Mouse (Mus musculus): ENCODE measurements at regions not wholly inside any gene's neighbourhood (a gene's known extent, or its start where the extent isn't known, plus 50 kb on each side); places are given as distances from the start of the nearest gene placed in this dataset.

GRCm38 (mm10) chrX:99280543-99280942, 144.6 kb downstream of the Efnb1 start:
- no peak for ATAC-seq
- Histone ChIP-seq H3K27me3 (replicated peaks; ENCODE audit: insufficient read depth, low read length) (0 out of 2 replicates have a peak, but pooled peaks cover 3% of the 10 kb centered on the region), H3K9me3 (ENCODE audit: low read length) (no peaks in the 10 kb centered on the region), H3K36me3 (ENCODE audit: insufficient read depth, low read length) (no peaks in the 10 kb centered on the region), H3K4me1 (ENCODE audit: insufficient read depth, low read depth, low read length) (no peaks in the 10 kb centered on the region), H3K27ac (ENCODE audit: low read length) (no peak overlapping the region), H3K4me2 (replicated peaks; ENCODE audit: low read depth, low read length) (no peak overlapping the region), H3K9ac (replicated peaks; ENCODE audit: low read depth) (no peak overlapping the region), H3K4me3 (ENCODE audit: low read depth, low read length) (no peak overlapping the region)
- 64% methylated on average over 5 of the region's 5 CpGs for WGBS
- DNase-seq (ENCODE audit: low spot score), result no peak
- TF ChIP-seq EP300 (IDR thresholded peaks at IDR 0.05), result no peak

DNA sequence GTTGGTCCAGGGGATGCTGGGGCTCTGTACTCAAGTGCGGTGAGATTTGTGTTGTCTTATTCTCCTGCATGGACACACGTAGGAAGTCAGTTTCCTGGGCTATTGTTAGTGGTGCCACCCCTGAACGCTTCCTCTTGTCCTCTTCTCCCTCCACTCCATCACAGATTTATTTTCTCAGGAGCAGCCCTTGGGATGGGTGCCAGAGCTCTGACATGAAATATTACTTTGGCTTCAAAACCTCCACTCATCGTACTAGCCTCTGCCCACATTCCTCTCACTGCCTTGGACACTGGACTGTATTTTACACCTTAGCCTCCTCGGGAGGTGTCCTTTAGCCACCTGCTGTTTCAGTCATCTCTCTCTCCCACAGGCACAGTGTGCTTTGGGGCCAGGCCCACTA, 139.6 kb downstream of the Efnb1 start:
- DNase-seq (ENCODE audit: low spot score), result no peak
- Histone ChIP-seq H3K27ac (ENCODE audit: low read length) (no peak overlapping the region), H3K9ac (replicated peaks; ENCODE audit: low read depth) (no peak overlapping the region), H3K4me3 (ENCODE audit: low read depth, low read length) (no peak overlapping the region), H3K36me3 (ENCODE audit: insufficient read depth, low read length) (no peaks in the 10 kb centered on the region), H3K27me3 (replicated peaks; ENCODE audit: insufficient read depth, low read length) (0 out of 2 replicates have a peak, but pooled peaks cover 3% of the 10 kb centered on the region), H3K4me1 (ENCODE audit: insufficient read depth, low read depth, low read length) (no peaks in the 10 kb centered on the region), H3K4me2 (replicated peaks; ENCODE audit: low read depth, low read length) (no peak overlapping the region), H3K9me3 (ENCODE audit: low read length) (no peaks in the 10 kb centered on the region)
- no peak for ATAC-seq
- WGBS, result 47% methylated on average over 5 of the region's 5 CpGs
- TF ChIP-seq CTCF (IDR thresholded peaks at IDR 0.05) (no peak), EP300 (IDR thresholded peaks at IDR 0.05) (no peak)

GRCm38 (mm10) chrX:99271908-99272307, 136.0 kb downstream of the Efnb1 start:
- no peaks in the 10 kb centered on the region for H3K36me3 ChIP-seq (ENCODE audit: insufficient read depth, low read length)
- TF ChIP-seq CTCF (IDR thresholded peaks at IDR 0.05) (no peak), EP300 (IDR thresholded peaks at IDR 0.05) (no peak)
- H3K4me2 ChIP-seq (replicated peaks; ENCODE audit: low read depth, low read length), result no peak overlapping the region
- H3K4me1 ChIP-seq (ENCODE audit: insufficient read depth, low read depth, low read length), result no peaks in the 10 kb centered on the region
- ATAC-seq (no peak), DNase-seq (ENCODE audit: low spot score) (no peak)
- H3K27me3 ChIP-seq (replicated peaks; ENCODE audit: insufficient read depth, low read length), result no peaks in the 10 kb centered on the region
- 60% methylated on average over 3 of the region's 3 CpGs for WGBS
- H3K9ac ChIP-seq (replicated peaks; ENCODE audit: low read depth), result no peak overlapping the region
- no peak overlapping the region for H3K27ac ChIP-seq (ENCODE audit: low read length)
- no peak overlapping the region for H3K4me3 ChIP-seq (ENCODE audit: low read depth, low read length)
- no peaks in the 10 kb centered on the region for H3K9me3 ChIP-seq (ENCODE audit: low read length)

GRCm38 (mm10) chrX:99249038-99249607, 113.2 kb downstream of the Efnb1 start:
- no peaks in the 10 kb centered on the region; the same call in 1 of the 2 replicates for H3K27me3 ChIP-seq (replicated peaks; ENCODE audit: insufficient read depth, low read length)
- H3K4me2 ChIP-seq (replicated peaks; ENCODE audit: low read depth, low read length), result no peak overlapping the region
- no peaks in the 10 kb centered on the region for H3K9me3 ChIP-seq (ENCODE audit: low read length)
- no peak overlapping the region for H3K9ac ChIP-seq (replicated peaks; ENCODE audit: low read depth)
- WGBS, result 79% methylated on average over 5 of the region's 5 CpGs
- no peaks in the 10 kb centered on the region for H3K36me3 ChIP-seq (ENCODE audit: insufficient read depth, low read length)
- no peak for DNase-seq (ENCODE audit: low spot score)
- no peak overlapping the region for H3K4me3 ChIP-seq (ENCODE audit: low read depth, low read length)
- H3K27ac ChIP-seq (ENCODE audit: low read length), result no peak overlapping the region
- no peak for TF ChIP-seq EP300 (IDR thresholded peaks at IDR 0.05)
- no peak for TF ChIP-seq CTCF (IDR thresholded peaks at IDR 0.05)
- H3K4me1 ChIP-seq (ENCODE audit: insufficient read depth, low read depth, low read length), result no peaks in the 10 kb centered on the region
- no peak for ATAC-seq

- Histone ChIP-seq H3K4me2 (replicated peaks; ENCODE audit: low read depth, low read length) (no peak overlapping the region), H3K36me3 (ENCODE audit: insufficient read depth, low read length) (no peaks in the 10 kb centered on the region), H3K27ac (ENCODE audit: low read length) (no peak overlapping the region), H3K9ac (replicated peaks; ENCODE audit: low read depth) (no peak overlapping the region), H3K9me3 (ENCODE audit: low read length) (no peaks in the 10 kb centered on the region), H3K4me1 (ENCODE audit: insufficient read depth, low read depth, low read length) (no peaks in the 10 kb centered on the region), H3K4me3 (ENCODE audit: low read depth, low read length) (no peak overlapping the region), H3K27me3 (replicated peaks; ENCODE audit: insufficient read depth, low read length) (no peaks in the 10 kb centered on the region; the same call in 1 of the 2 replicates)
- DNase-seq (ENCODE audit: low spot score) (no peak), ATAC-seq (no peak)
- TF ChIP-seq EP300 (IDR thresholded peaks at IDR 0.05) (no peak), CTCF (IDR thresholded peaks at IDR 0.05) (no peak)
- WGBS, result 84% methylated on average over 5 of the region's 5 CpGs
Measured at GRCm38 (mm10) chrX:99248181-99248580, 112.3 kb downstream of the Efnb1 start.

DNA sequence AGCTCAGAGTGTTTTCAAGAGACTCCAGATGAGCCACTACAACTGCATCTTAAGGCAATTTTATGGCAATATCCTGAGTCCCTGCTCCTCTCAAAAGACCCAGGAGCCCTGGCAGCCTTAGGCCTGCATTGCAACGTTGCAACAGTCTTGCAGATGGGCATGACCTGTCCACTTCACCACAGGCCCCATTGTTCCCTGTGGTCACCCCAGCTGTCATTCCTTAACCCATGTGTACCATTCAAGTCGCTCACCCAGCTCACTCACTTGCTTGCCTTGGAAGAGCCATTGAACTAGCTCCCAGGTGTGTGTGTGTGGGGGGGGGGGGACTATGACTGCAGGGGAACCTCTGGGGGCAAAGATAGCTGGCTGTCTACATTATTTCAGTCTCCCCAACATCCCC, 110.8 kb downstream of the Efnb1 start:
- H3K36me3 ChIP-seq (ENCODE audit: insufficient read depth, low read length), result no peaks in the 10 kb centered on the region
- no peak for TF ChIP-seq EP300 (IDR thresholded peaks at IDR 0.05)
- TF ChIP-seq CTCF (IDR thresholded peaks at IDR 0.05), result no peak
- no peaks in the 10 kb centered on the region; the same call in 1 of the 2 replicates for H3K27me3 ChIP-seq (replicated peaks; ENCODE audit: insufficient read depth, low read length)
- ATAC-seq (no peak), DNase-seq (ENCODE audit: low spot score) (no peak)
- no peak overlapping the region for H3K27ac ChIP-seq (ENCODE audit: low read length)
- no peaks in the 10 kb centered on the region for H3K4me1 ChIP-seq (ENCODE audit: insufficient read depth, low read depth, low read length)
- no peak overlapping the region for H3K4me3 ChIP-seq (ENCODE audit: low read depth, low read length)
- H3K4me2 ChIP-seq (replicated peaks; ENCODE audit: low read depth, low read length), result no peak overlapping the region
- no peak overlapping the region for H3K9ac ChIP-seq (replicated peaks; ENCODE audit: low read depth)
- WGBS, result 61% methylated on average over 2 of the region's 2 CpGs
- H3K9me3 ChIP-seq (ENCODE audit: low read length), result no peaks in the 10 kb centered on the region

GRCm38 (mm10) chrX:99246051-99246450, 110.1 kb downstream of the Efnb1 start:
- Histone ChIP-seq H3K27me3 (replicated peaks; ENCODE audit: insufficient read depth, low read length) (no peaks in the 10 kb centered on the region; the same call in 1 of the 2 replicates), H3K36me3 (ENCODE audit: insufficient read depth, low read length) (no peaks in the 10 kb centered on the region), H3K4me1 (ENCODE audit: insufficient read depth, low read depth, low read length) (no peaks in the 10 kb centered on the region), H3K9ac (replicated peaks; ENCODE audit: low read depth) (no peak overlapping the region), H3K9me3 (ENCODE audit: low read length) (no peaks in the 10 kb centered on the region), H3K27ac (ENCODE audit: low read length) (no peak overlapping the region), H3K4me2 (replicated peaks; ENCODE audit: low read depth, low read length) (no peak overlapping the region), H3K4me3 (ENCODE audit: low read depth, low read length) (no peak overlapping the region)
- no peak for ATAC-seq
- TF ChIP-seq CTCF (IDR thresholded peaks at IDR 0.05), result no peak
- TF ChIP-seq EP300 (IDR thresholded peaks at IDR 0.05), result no peak
- no peak for DNase-seq (ENCODE audit: low spot score)
- WGBS, result 86% methylated on average over 8 of the region's 8 CpGs
